Mouse (Mus musculus) right cerebral cortex, postnatal 36 days (tissue): ENCODE measurements at regions not wholly inside any gene's neighbourhood (a gene's known extent, or its start where the extent isn't known, plus 50 kb on each side); places are given as distances from the start of the nearest gene placed in this dataset.

Experiments used
- DNase-seq, 2 experiments: peaks; one replicate each; pipeline ENCODE4 v3.0.0; 2022; ENCODE audit warnings: low spot score in 2 of 2, mixed read lengths in 1 of 2

GRCm38 (mm10) chr15:93881276-93881675 is 285.6 kb upstream of the Prickle1 start:
- no peak for DNase-seq

DNA sequence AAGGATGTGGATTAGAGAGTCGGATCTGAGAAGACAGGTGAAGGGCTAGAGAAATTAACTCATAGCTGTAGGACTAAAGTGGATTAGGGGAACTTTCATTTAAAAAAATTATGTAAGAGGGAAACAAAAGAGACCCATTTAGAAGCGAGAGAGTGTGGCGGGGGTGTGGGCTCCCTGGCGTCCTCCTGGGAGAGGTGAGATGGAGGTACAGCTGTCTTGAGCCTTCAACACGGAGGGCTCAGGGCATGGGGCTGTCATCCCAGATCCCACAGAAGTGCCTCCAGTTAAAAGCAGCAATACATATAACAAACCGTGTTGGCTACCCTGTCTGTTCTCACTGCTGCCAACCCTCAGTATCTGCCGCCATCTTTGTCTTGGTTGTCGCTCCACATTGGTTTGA is 284.6 kb upstream of the Prickle1 start:
- no peak for DNase-seq

DNA sequence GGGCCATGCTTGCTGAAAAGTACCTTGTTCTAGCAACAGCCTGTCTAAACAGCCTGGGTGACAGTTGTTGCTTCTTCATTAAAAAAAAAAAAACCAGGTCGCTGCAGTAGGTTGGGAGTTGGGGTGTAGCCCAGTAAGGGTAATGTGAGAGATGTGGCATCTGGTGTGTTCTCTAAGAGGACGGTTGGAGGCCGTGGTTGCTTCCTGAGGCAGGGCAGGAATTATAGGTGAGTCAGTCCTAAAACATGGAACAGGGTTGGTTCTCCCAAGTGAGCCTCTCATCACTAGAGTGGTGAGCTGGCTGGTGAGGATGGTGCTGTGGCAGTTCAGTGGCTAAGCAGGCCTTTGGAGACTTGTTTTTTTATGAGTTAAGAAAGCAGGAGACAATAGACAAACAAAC is 283.3 kb upstream of the Prickle1 start:
- peak in 1 of 2 experiments; percentile 33 for DNase-seq

DNA sequence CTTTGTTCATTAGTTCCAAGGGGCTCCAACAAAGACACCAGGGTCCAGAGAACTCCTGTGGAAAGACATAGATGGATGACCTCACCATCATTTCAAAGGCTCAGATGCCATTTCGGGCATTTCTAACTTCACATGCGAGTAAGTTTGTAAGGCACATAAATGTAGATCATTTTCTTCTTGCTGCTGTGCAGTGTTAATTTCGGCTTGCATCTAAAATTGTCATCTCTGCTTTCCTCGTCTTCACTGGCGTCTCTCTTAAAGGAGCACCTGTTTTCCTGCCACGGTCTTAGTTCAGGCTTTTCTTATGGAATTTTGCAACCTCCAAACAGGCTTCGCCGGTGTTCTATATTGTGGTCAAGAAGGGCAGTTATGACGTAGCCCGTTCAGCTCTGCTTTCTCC is 280.6 kb upstream of the Prickle1 start:
- DNase-seq = peak in 1 of 2 experiments; percentile 42

GRCm38 (mm10) chr15:93875685-93876084 is 280.0 kb upstream of the Prickle1 start:
- DNase-seq = no peak

- peak; percentile 55 to 58 for DNase-seq
These were observed 278.5 kb upstream of the Prickle1 start for GRCm38 (mm10) chr15:93874206-93874605.

DNA sequence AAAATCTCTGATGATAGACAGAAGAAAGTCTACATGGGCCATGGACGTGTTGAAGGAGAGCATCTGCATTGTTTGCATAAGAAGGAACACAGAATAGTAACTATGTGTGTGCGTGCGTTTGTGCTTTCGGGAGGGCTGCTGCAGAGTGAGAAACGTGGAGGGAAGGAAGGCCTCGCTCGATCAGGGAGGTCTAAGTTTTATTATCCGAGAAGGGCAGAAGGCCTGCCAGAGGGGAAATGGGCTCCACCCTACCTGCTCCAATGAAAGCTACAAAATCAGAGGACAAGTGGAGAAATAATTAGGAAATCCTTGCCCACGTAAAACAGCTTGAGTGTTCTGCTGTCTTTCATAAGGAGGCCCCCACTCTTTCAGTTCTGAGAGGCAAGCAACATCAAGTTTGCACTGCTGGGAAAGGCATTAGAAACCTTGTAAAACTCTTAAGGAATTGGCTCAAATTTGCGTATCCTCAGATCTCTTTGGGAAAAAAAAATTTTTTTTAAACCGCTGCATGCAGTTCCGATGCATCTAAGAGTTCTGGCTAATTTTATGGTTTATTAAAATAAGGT is 261.7 kb upstream of the Prickle1 start:
- DNase-seq = no peak

GRCm38 (mm10) chr15:93853221-93853620 is 257.5 kb upstream of the Prickle1 start:
- DNase-seq = peak in 1 of 2 experiments; percentile 75

DNA sequence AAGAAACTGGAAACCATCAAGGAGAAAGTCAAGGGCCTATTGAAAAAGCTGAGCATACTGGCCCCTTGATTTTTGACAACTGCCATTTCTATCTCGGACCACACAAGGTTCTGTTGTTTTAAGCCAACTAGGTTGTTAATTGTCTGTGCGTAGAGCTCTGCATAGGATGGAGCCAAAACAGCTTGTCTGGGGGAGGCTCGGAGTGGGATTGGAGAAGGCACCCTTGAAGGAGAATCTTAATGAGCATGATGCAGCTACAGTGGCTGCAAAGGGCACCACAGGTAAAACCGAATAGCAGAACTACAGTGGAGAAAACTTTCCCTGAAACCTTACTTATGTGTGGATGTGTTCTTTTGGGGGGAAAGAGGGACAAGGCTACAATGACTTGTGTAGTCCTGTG is 256.4 kb upstream of the Prickle1 start:
- DNase-seq = no peak

GRCm38 (mm10) chr15:93850388-93850787 is 254.7 kb upstream of the Prickle1 start:
- DNase-seq = no peak

DNA sequence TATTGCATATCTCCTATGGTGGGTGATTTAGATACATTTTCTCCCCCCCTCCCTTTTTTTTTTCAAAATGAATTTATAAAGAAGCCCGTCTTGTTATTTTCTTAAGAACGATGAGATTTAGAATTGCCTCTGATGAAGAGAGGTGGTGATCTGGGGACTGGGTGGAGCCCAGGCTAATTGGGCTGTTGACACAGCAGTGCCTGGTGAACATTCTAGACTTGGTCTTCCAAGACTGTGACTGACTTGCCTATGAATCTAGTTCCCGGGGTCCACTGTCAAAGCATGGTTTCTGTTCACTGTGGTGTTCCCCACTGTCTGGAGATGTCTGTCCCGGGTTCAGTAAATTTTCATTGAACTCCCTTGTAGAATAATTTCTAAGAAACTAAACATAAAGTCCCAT is 253.1 kb upstream of the Prickle1 start:
- DNase-seq = no peak

DNA sequence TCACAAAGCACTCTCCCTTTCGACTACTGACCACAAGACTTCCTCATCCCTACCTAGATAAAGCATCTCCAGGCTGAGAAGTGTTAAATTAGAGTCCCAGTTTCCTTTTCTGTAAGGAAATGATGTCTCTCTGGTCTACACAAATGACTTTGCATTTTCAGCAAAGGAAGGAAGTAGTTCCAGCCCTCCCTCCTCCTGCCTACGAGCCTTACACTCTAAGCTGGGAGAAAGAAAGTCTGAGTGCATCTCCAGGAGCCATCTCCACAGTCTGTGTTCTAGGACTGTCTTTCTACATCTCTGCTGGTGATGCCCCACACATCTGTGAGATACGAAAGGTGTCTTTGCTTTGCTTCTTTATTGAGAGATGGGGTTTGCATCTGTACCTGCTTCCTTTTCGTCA is 251.1 kb upstream of the Prickle1 start:
- no peak for DNase-seq

DNA sequence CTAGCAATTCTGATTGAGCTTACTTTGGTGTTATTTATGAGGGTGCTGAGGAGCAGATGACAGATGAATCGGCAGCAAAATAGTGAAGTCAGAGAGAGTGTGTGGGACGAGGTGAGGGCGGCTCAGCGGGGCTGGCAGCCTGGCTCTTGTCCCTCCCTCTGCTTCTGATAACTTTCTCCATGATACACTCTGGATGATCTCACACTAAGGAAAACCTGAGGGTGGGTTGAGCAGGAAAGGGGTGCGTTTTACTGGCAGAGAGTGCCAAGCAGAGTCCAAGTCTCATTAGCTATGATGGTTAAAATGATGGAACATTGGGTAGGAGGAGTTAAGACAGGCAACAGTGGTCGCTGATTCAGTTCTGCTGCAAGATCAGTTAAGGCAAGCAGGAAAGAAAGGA is 250.1 kb upstream of the Prickle1 start:
- DNase-seq = peak; percentile 75 to 84

DNA sequence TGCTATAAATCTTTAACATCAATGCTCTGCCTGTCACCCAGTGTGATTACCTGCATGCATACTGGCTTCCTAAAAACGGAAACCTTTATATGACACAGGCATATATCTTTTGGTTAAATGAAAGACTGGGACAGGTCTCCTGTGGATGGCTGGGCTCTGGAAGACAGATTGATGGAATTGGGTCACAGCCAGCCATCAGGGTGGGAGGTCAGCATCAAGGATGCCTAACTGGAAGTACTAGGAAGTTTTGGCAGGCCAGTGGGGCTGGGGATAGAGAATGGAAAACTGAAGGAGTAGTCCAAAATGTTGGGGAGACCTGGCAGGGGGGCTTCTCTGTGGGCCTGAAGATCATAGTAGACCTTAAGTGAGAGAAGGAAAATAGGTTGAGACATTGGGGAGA is 237.3 kb upstream of the Prickle1 start:
- no peak for DNase-seq

DNA sequence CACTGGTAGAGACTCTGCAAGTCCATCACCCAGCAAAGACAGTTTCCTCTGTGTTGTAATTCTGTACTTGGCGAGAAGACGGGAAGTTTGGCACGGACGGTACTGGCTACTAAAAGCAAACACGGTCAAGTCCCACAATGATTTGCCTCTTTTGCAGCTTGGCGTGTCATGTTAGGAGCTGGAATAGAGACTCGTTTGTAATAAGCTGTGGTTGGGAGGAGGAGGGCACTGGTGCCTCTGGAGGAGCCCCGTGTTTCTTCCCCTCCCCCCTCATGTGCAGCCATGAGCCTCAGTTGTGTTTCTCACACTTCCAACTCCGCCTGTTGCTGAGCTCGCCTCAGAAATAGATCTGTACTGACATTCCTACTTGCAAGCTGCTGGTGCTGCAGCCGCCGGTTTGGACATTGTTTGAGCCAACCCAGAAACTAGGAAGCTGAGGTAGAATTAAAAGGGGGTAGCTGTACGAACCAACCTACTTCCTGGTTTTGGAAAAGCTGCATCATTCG is 236.8 kb upstream of the Prickle1 start:
- DNase-seq = peak; percentile 47 to 74

- peak; percentile 48 to 85 for DNase-seq
These were observed 235.5 kb upstream of the Prickle1 start for GRCm38 (mm10) chr15:93831148-93831547.

- peak; percentile 51 to 69 for DNase-seq
These were observed 229.3 kb upstream of the Prickle1 start for GRCm38 (mm10) chr15:93824729-93825694.

GRCm38 (mm10) chr15:93821236-93821635 is 225.5 kb upstream of the Prickle1 start:
- no peak for DNase-seq

DNA sequence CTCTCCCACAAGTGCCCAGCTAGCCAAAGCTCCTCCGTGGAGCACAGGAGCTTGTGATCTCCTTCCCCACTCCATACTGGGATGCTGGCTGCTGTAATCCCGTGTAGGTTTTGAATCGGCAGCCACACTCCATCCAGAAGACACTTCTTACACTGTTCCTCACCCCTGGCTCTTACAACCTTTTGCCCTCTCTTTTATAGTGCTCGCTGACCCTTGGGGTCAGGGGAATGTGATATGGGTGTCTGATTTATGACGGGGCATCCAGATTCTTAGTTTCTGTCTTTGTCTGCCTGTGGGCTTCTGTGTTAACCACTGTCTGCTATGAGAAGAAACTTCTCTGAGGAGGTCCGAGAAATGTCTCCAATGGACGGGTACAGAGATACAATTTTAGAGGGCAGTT is 216.3 kb upstream of the Prickle1 start:
- DNase-seq = no peak

DNA sequence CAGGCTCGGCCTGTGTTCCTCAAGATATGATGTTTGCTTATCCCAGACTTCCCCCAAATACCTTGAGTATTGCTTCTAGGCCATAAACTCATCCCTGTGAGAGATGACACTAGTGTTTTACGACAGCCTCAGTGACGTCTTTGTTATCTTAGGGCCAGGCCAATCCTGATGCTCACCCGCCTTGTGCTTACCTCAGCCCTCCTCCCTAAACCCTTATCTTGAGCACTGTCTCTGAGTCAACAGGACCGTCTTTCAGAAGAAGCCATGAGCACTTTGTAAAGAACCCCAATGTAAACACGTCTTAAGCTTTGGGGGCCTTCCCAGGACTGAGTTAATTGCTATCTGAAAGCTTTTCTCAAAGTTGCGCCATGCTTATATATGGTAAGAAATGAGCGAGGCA is 212.3 kb upstream of the Prickle1 start:
- no peak for DNase-seq

GRCm38 (mm10) chr15:93807505-93807904 is 211.8 kb upstream of the Prickle1 start:
- DNase-seq = no peak

DNA sequence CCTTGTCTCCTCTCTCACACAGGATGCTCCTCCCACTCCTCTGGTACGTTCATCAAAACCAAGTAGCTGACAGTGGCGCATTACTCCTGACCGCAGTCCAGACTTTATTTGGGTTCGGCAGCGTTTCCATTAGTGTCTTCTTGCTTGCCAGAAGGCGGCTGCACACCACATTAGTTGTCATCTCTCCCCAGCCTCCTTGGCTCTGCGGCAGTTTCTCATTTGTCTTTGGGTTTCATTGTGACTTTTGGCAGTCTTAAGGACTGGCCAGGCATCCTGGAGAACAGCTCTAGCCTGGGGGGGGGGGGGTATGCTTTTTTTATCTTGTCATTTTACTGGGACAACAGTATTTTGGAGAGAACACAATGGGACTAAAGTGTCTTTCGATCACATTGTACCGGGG is 209.0 kb upstream of the Prickle1 start:
- DNase-seq = no peak

DNA sequence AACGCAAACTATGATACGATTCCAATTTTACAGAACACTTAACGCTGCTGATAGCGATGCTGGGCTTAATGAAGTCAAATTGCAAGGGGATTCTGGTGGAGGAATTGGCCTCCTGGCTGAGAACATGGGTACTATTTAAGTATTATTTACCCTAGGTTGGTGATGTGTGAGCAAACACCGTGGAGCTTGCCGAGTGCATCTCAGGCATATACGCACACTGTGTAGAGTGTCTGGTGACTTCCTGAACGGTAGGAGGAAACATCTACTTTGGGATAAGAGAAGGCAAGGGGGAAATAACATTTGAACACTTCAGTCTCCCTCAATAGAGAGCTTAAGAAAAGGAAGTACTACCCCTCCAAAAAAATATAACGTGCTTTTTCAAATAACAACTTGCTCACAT is 194.8 kb upstream of the Prickle1 start:
- no peak for DNase-seq
